Mouse (Mus musculus): ENCODE measurements at regions not wholly inside any gene's neighbourhood (a gene's known extent, or its start where the extent isn't known, plus 50 kb on each side); places are given as distances from the start of the nearest gene placed in this dataset.

DNA sequence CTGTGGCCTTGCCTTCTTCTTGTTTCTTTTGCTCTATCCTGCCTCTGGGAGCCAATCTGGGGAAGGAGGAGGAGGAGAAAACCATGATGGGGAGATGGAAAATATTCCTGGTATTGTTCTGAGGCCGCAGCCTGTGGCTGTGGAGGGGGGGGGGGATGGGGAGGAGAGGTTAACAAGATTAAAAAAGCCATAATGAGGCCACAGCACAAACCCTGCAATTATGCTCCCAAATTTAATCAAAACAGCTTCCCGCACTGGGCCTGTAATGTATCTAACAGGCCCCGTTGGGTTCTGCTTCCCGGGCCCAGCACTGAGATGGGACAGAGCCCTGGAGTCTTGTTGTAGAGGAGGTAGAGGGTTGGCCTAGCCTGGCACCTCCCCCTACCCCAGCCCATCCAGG lies 74.8 kb upstream of the Tle3 start:
- TF ChIP-seq CHD2 (IDR thresholded peaks at IDR 0.05; ENCODE audit: low read length) (no peak), ZC3H11A (IDR thresholded peaks at IDR 0.05; ENCODE audit: low read depth, low read length) (no peak), PAX5 (IDR thresholded peaks at IDR 0.05; ENCODE audit: low read length) (no peak)
